Mouse (Mus musculus) liver, embryonic 13.5 days (tissue): Measurements from ENCODE around the gene Arl4c. TPM values are rescaled to one million over a fixed set of nuclear protein-coding genes. Genes with fewer than 3 reads are reported as not detected.

ENCODE experiments used
- ATAC-seq: fragments of 200-750 bp; cut with Nextera tagmentation; 2 replicates; pipeline ENCODE4 v1.8.0; 2017; ENCODE audit warnings: low read depth, mild to moderate bottlenecking, moderate number of reproducible peaks, moderate library complexity
- DNase-seq: peaks from one replicate; pipeline ENCODE4 v3.0.0; 2022
- H3K27ac ChIP-seq: fragments of 300-500 bp; sonication (generic); 2 replicates; pipeline ENCODE4 v1.5.1; 2015; ENCODE audit warnings: moderate library complexity, mild to moderate bottlenecking, inconsistent platforms
- H3K27me3 ChIP-seq: fragments of 300-500 bp; sonication (generic); 2 replicates; pipeline ENCODE4 v1.6.1; 2015; ENCODE audit warnings: mild to moderate bottlenecking, inconsistent platforms
- H3K36me3 ChIP-seq: fragments of 300-500 bp; sonication (generic); 2 replicates; pipeline ENCODE4 v1.6.1; 2015; ENCODE audit warnings: mild to moderate bottlenecking, inconsistent platforms
- H3K4me1 ChIP-seq: fragments of 300-500 bp; sonication (generic); replicated peaks from 2 replicates; pipeline ENCODE4 v1.6.1; 2015; ENCODE audit warnings: inconsistent platforms
- H3K4me2 ChIP-seq: fragments of 300-500 bp; sonication (generic); 2 replicates; pipeline ENCODE4 v1.6.1; 2015; ENCODE audit warnings: inconsistent platforms, mild to moderate bottlenecking, moderate library complexity
- H3K4me3 ChIP-seq: fragments of 300-500 bp; sonication (generic); replicated peaks from 2 replicates; pipeline ENCODE4 v1.5.1; 2015; ENCODE audit warnings: mild to moderate bottlenecking, inconsistent platforms
- H3K9ac ChIP-seq: fragments of 300-500 bp; sonication (generic); 2 replicates; pipeline ENCODE4 v1.6.1; 2015; ENCODE audit warnings: mild to moderate bottlenecking, inconsistent platforms
- H3K9me3 ChIP-seq: fragments of 300-500 bp; sonication (generic); replicated peaks from 2 replicates; pipeline ENCODE4 v1.6.1; 2016; ENCODE audit warnings: inconsistent platforms
- WGBS: fragments of 180-500 bp; shearing (Covaris S2); methylation state at CpG from one replicate; pipeline ENCODE4 v1.1.7; 2015; ENCODE audit not compliant: insufficient replicate concordance; 5-methylcytosine and 5-hydroxymethylcytosine counted together
- polyA plus RNA-seq: library from polyadenylated mRNA; unstranded; fragments of >200 nt; fragmentation: Nextera tagmentation; extraction: Ambion mirVana; gene quantifications from 2 replicates; pipeline ENCODE4 v1.2.1, GENCODE M21; 2015

Arl4c gene
- polyA plus RNA-seq, 1 experiment from 2014 or later: 0.83 TPM

GRCm38 (mm10) chr1:88678231-88678739 is 23.7 kb downstream of the Arl4c start:
- Histone ChIP-seq H3K9ac (no peak overlapping the region), H3K9me3 (no peaks in the 10 kb centered on the region), H3K4me2 (no peak overlapping the region), H3K4me1 (no peaks in the 10 kb centered on the region), H3K36me3 (no peaks in the 10 kb centered on the region), H3K4me3 (no peak overlapping the region), H3K27me3 (no peaks in the 10 kb centered on the region), H3K27ac (no peak overlapping the region)
- no peak for ATAC-seq
- WGBS: 35% methylated on average over 3 of the region's 3 CpGs
- DNase-seq: no peak

- Histone ChIP-seq H3K4me2 (no peak overlapping the region), H3K4me1 (no peaks in the 10 kb centered on the region), H3K36me3 (no peaks in the 10 kb centered on the region), H3K4me3 (no peak overlapping the region), H3K27me3 (no peaks in the 10 kb centered on the region), H3K9me3 (no peaks in the 10 kb centered on the region), H3K9ac (no peak overlapping the region), H3K27ac (no peak overlapping the region)
- ATAC-seq (no peak), DNase-seq (no peak)
- 52% methylated on average over 4 of the region's 4 CpGs for WGBS
Observed at GRCm38 (mm10) chr1:88670807-88671206, 31.2 kb downstream of the Arl4c start.

GRCm38 (mm10) chr1:88668846-88669810 is 32.9 kb downstream of the Arl4c start:
- no peaks in the 10 kb centered on the region for H3K9me3 ChIP-seq

GRCm38 (mm10) chr1:88668353-88668752 is 33.7 kb downstream of the Arl4c start:
- Histone ChIP-seq H3K36me3 (no peaks in the 10 kb centered on the region), H3K4me3 (no peak overlapping the region), H3K9ac (no peak overlapping the region), H3K4me2 (no peak overlapping the region), H3K9me3 (no peaks in the 10 kb centered on the region), H3K4me1 (no peaks in the 10 kb centered on the region), H3K27me3 (no peaks in the 10 kb centered on the region), H3K27ac (no peak overlapping the region)
- ATAC-seq (no peak), DNase-seq (no peak)
- 31% methylated on average over 7 of the region's 7 CpGs for WGBS

More at GRCm38 (mm10) chr1:88668846-88669810, 32.9 kb downstream of the Arl4c start:
- Histone ChIP-seq H3K36me3 (no peaks in the 10 kb centered on the region), H3K27ac (no peak overlapping the region), H3K4me1 (no peaks in the 10 kb centered on the region), H3K4me3 (no peak overlapping the region), H3K27me3 (no peaks in the 10 kb centered on the region), H3K9ac (no peak overlapping the region), H3K4me2 (no peak overlapping the region)
- ATAC-seq (no peak), DNase-seq (no peak)
- 59% methylated on average over 14 of the region's 14 CpGs for WGBS

- no peak for ATAC-seq
- 33% methylated on average over 3 of the region's 3 CpGs for WGBS
Observed at GRCm38 (mm10) chr1:88664623-88665022, 37.4 kb downstream of the Arl4c start.

GRCm38 (mm10) chr1:88662736-88663135 is 39.3 kb downstream of the Arl4c start:
- 57% methylated on average over 5 of the region's 5 CpGs for WGBS
- no peak for ATAC-seq

More at GRCm38 (mm10) chr1:88664623-88665022, 37.4 kb downstream of the Arl4c start:
- Histone ChIP-seq H3K4me1 (no peaks in the 10 kb centered on the region), H3K4me3 (no peak overlapping the region), H3K27me3 (no peaks in the 10 kb centered on the region), H3K4me2 (no peak overlapping the region), H3K27ac (no peak overlapping the region), H3K9me3 (no peaks in the 10 kb centered on the region), H3K9ac (no peak overlapping the region), H3K36me3 (no peaks in the 10 kb centered on the region)
- DNase-seq: no peak

GRCm38 (mm10) chr1:88661209-88661608 is 40.8 kb downstream of the Arl4c start:
- Histone ChIP-seq H3K4me2 (no peak overlapping the region), H3K36me3 (no peaks in the 10 kb centered on the region), H3K9ac (no peak overlapping the region), H3K27ac (no peak overlapping the region), H3K4me3 (no peak overlapping the region), H3K27me3 (no peaks in the 10 kb centered on the region), H3K9me3 (no peaks in the 10 kb centered on the region), H3K4me1 (peaks cover under 1% of the 10 kb centered on the region)
- no peak for DNase-seq
- WGBS: 35% methylated on average over 3 of the region's 3 CpGs
- ATAC-seq: no peak

More at GRCm38 (mm10) chr1:88662736-88663135, 39.3 kb downstream of the Arl4c start:
- Histone ChIP-seq H3K4me2 (no peak overlapping the region), H3K36me3 (no peaks in the 10 kb centered on the region), H3K9ac (no peak overlapping the region), H3K4me1 (no peaks in the 10 kb centered on the region), H3K9me3 (no peaks in the 10 kb centered on the region), H3K27me3 (no peaks in the 10 kb centered on the region), H3K4me3 (no peak overlapping the region), H3K27ac (no peak overlapping the region)
- no peak for DNase-seq

- H3K36me3 ChIP-seq: no peaks in the 10 kb centered on the region
- DNase-seq (no peak), ATAC-seq (no peak)
- no peak overlapping the region for H3K27ac ChIP-seq
- H3K27me3 ChIP-seq: no peaks in the 10 kb centered on the region
- H3K4me1 ChIP-seq: peaks cover 14% of the 10 kb centered on the region
- no peak overlapping the region for H3K4me3 ChIP-seq
- H3K4me2 ChIP-seq: no peak overlapping the region
- 57% methylated on average over 6 of the region's 6 CpGs for WGBS
- no peaks in the 10 kb centered on the region for H3K9me3 ChIP-seq
- no peak overlapping the region for H3K9ac ChIP-seq
Observed at GRCm38 (mm10) chr1:88658290-88658857, 43.6 kb downstream of the Arl4c start.

- Histone ChIP-seq H3K36me3 (no peaks in the 10 kb centered on the region), H3K27me3 (no peaks in the 10 kb centered on the region), H3K27ac (no peak overlapping the region), H3K4me2 (no peak overlapping the region), H3K9ac (no peak overlapping the region), H3K4me3 (no peak overlapping the region), H3K9me3 (no peaks in the 10 kb centered on the region), H3K4me1 (peaks cover 14% of the 10 kb centered on the region)
- ATAC-seq: no peak
- WGBS: 46% methylated on average over 5 of the region's 5 CpGs
- no peak for DNase-seq
Observed at GRCm38 (mm10) chr1:88656096-88656480, 45.9 kb downstream of the Arl4c start.

- WGBS: 59% methylated on average over 3 of the region's 3 CpGs
- no peak overlapping the region for H3K4me2 ChIP-seq
- DNase-seq (no peak), ATAC-seq (no peak)
- H3K4me3 ChIP-seq: no peak overlapping the region
- no peaks in the 10 kb centered on the region for H3K9me3 ChIP-seq
- H3K9ac ChIP-seq: no peak overlapping the region
- peaks cover 14% of the 10 kb centered on the region for H3K4me1 ChIP-seq
- no peaks in the 10 kb centered on the region for H3K27me3 ChIP-seq
- H3K36me3 ChIP-seq: no peaks in the 10 kb centered on the region
- no peak overlapping the region for H3K27ac ChIP-seq
Observed at GRCm38 (mm10) chr1:88655473-88656095, 46.4 kb downstream of the Arl4c start.
